Mouse (Mus musculus) heart, adult 2 months (tissue): Measurements from ENCODE around the gene Tspan5. TPM values are rescaled to one million over a fixed set of nuclear protein-coding genes. Genes with fewer than 3 reads are reported as not detected.

Source experiments
- DNase-seq, 2 experiments: peaks; one replicate each; pipeline ENCODE4 v3.0.0; 2021
- H3K27ac ChIP-seq: fragments of 200-600 bp; 2 replicates; pipeline ENCODE4 v1.8.1; 2022
- H3K27me3 ChIP-seq: fragments of 200-500 bp; 2 replicates; pipeline ENCODE4 v1.6.1; 2012; ENCODE audit warnings: mild to moderate bottlenecking, low read length, inconsistent platforms, mixed read lengths; ENCODE audit not compliant: control insufficient read depth, insufficient read depth
- H3K36me3 ChIP-seq: fragments of 200-500 bp; 2 replicates; pipeline ENCODE4 v1.6.1; 2012; ENCODE audit warnings: low read length, inconsistent platforms; ENCODE audit not compliant: control insufficient read depth, insufficient read depth
- H3K4me1 ChIP-seq: fragments of 200-500 bp; 2 replicates; pipeline ENCODE4 v1.6.1; 2011; ENCODE audit warnings: low read length; ENCODE audit not compliant: control insufficient read depth, insufficient read depth
- H3K4me3 ChIP-seq: fragments of 200-600 bp; 2 replicates; pipeline ENCODE4 v1.8.1; 2022
- H3K79me2 ChIP-seq: fragments of 200-500 bp; replicated peaks from 2 replicates; pipeline ENCODE4 v1.6.1; 2012; ENCODE audit warnings: mild to moderate bottlenecking, inconsistent platforms, low read length, moderate library complexity, mixed read lengths; ENCODE audit not compliant: control insufficient read depth, insufficient read depth
- H3K9ac ChIP-seq: fragments of 200-500 bp; 2 replicates; pipeline ENCODE4 v1.6.1; 2012; ENCODE audit warnings: low read depth, mild to moderate bottlenecking, control low read depth, inconsistent platforms, low read length, mixed read lengths
- CTCF ChIP-seq: fragments of 200-600 bp; IDR thresholded peaks from 2 replicates; pipeline ENCODE4 v1.8.1; 2022; ENCODE audit warnings: antibody characterized with exemption, mild to moderate bottlenecking, moderate library complexity
- EP300 ChIP-seq: fragments of 200-500 bp; IDR thresholded peaks from 2 replicates; pipeline ENCODE4 v1.6.1; 2011; ENCODE audit warnings: low read depth, low read length, control low read depth; ENCODE audit not compliant: insufficient read depth
- POLR2A ChIP-seq: fragments of 200-500 bp; IDR thresholded peaks from 2 replicates; pipeline ENCODE4 v1.6.1; 2011; ENCODE audit warnings: mild to moderate bottlenecking, low read depth, low read length, control low read depth; ENCODE audit not compliant: insufficient read depth
- WGBS: fragments of 180-500 bp; shearing (Covaris S2); methylation state at CpG from one replicate; pipeline ENCODE4 v1.1.7; 2018; 5-methylcytosine and 5-hydroxymethylcytosine counted together
- intact Hi-C: fragments of 180-260 bp; cut with DNase I; formaldehyde crosslinking; loops from one replicate; pipeline ENCODE4 v1.15.1; 2025
- polyA plus RNA-seq: library from polyadenylated mRNA; depleted of rRNA; stranded (reverse); fragments of >200 nt; gene quantifications from 2 replicates; pipeline ENCODE4 v1.2.3, GENCODE M21; 2012
- total RNA-seq, 2 experiments: library from RNA; stranded (reverse); gene quantifications; 2 replicates each; pipeline ENCODE4 v1.2.3; 2021

The Tspan5 gene
- total and polyA plus RNA-seq, 3 experiments, result 4.9 to 6.9 (median 5.3) TPM

GRCm38 (mm10) chr3:138711971-138712370, 30.0 kb upstream of the Tspan5 start:
- H3K9ac ChIP-seq, result no peak overlapping the region
- no peak for DNase-seq
- H3K27ac ChIP-seq, result no peak overlapping the region
- TF ChIP-seq POLR2A, result no peak
- no peak for TF ChIP-seq EP300
- TF ChIP-seq CTCF, result no peak
- H3K79me2 ChIP-seq, result no peaks in the 10 kb centered on the region
- intact Hi-C loops, result no loop called here
- no peaks in the 10 kb centered on the region for H3K27me3 ChIP-seq
- 84% methylated on average over 4 of the region's 4 CpGs for WGBS
- H3K36me3 ChIP-seq, result no peaks in the 10 kb centered on the region
- no peaks in the 10 kb centered on the region for H3K4me1 ChIP-seq
- H3K4me3 ChIP-seq, result no peak overlapping the region

GRCm38 (mm10) chr3:138712452-138713140, 29.4 kb upstream of the Tspan5 start:
- 92% methylated on average over 11 of the region's 11 CpGs for WGBS
- no peak for DNase-seq
- TF ChIP-seq EP300, result no peak
- TF ChIP-seq CTCF, result no peak
- TF ChIP-seq POLR2A, result no peak

GRCm38 (mm10) chr3:138713141-138713540, 28.9 kb upstream of the Tspan5 start:
- Histone ChIP-seq H3K9ac (no peak overlapping the region), H3K27ac (no peak overlapping the region), H3K79me2 (no peaks in the 10 kb centered on the region), H3K27me3 (no peaks in the 10 kb centered on the region), H3K4me3 (no peak overlapping the region), H3K4me1 (no peaks in the 10 kb centered on the region), H3K36me3 (no peaks in the 10 kb centered on the region)
- no peak for DNase-seq
- 58% methylated on average over 6 of the region's 6 CpGs for whole genome bisulfite sequencing
- intact Hi-C loops, result no loop called here
- no peak for TF ChIP-seq CTCF
- no peak for TF ChIP-seq POLR2A
- TF ChIP-seq EP300, result no peak

More at GRCm38 (mm10) chr3:138712452-138713140, 29.4 kb upstream of the Tspan5 start:
- intact Hi-C loops, result no loop called here
- Histone ChIP-seq H3K9ac (no peak overlapping the region), H3K27ac (no peak overlapping the region), H3K4me1 (no peaks in the 10 kb centered on the region), H3K4me3 (no peak overlapping the region), H3K79me2 (no peaks in the 10 kb centered on the region), H3K27me3 (no peaks in the 10 kb centered on the region), H3K36me3 (no peaks in the 10 kb centered on the region)

GRCm38 (mm10) chr3:138714788-138715187, 27.2 kb upstream of the Tspan5 start:
- no peak for TF ChIP-seq CTCF
- TF ChIP-seq POLR2A, result no peak
- no peak for TF ChIP-seq EP300
- no peak overlapping the region for H3K4me3 ChIP-seq
- intact Hi-C loops, result no loop called here
- WGBS, result 56% methylated on average over 2 of the region's 2 CpGs
- DNase-seq, result no peak
- H3K4me1 ChIP-seq, result no peaks in the 10 kb centered on the region
- no peaks in the 10 kb centered on the region for H3K79me2 ChIP-seq
- no peaks in the 10 kb centered on the region for H3K36me3 ChIP-seq
- no peak overlapping the region for H3K27ac ChIP-seq
- H3K9ac ChIP-seq, result no peak overlapping the region
- no peaks in the 10 kb centered on the region for H3K27me3 ChIP-seq

- H3K4me3 ChIP-seq, result no peak overlapping the region
- no peak overlapping the region for H3K27ac ChIP-seq
- H3K27me3 ChIP-seq, result no peaks in the 10 kb centered on the region
- H3K79me2 ChIP-seq, result no peaks in the 10 kb centered on the region
- no peak overlapping the region for H3K9ac ChIP-seq
- no peak for DNase-seq
- no peaks in the 10 kb centered on the region for H3K4me1 ChIP-seq
- H3K36me3 ChIP-seq, result no peaks in the 10 kb centered on the region
- 74% methylated on average over 4 of the region's 4 CpGs for whole genome bisulfite sequencing
- intact Hi-C loops, result no loop called here
- TF ChIP-seq CTCF (no peak), POLR2A (no peak), EP300 (no peak)
Observed at GRCm38 (mm10) chr3:138715212-138715611, 26.8 kb upstream of the Tspan5 start.

- no peaks in the 10 kb centered on the region for H3K4me1 ChIP-seq
- 91% methylated on average over 5 of the region's 5 CpGs for WGBS
- no peak overlapping the region for H3K4me3 ChIP-seq
- H3K79me2 ChIP-seq, result no peaks in the 10 kb centered on the region
- H3K9ac ChIP-seq, result no peak overlapping the region
- H3K36me3 ChIP-seq, result no peaks in the 10 kb centered on the region
- no peak overlapping the region for H3K27ac ChIP-seq
- H3K27me3 ChIP-seq, result no peaks in the 10 kb centered on the region
- DNase-seq, result no peak
- intact Hi-C loops, result no loop called here
- no peak for TF ChIP-seq EP300
- TF ChIP-seq POLR2A, result no peak
- no peak for TF ChIP-seq CTCF
Observed at GRCm38 (mm10) chr3:138717040-138717439, 25.0 kb upstream of the Tspan5 start.
